Mouse (Mus musculus): ENCODE measurements around the gene Mknk2. TPM values are rescaled to one million over a fixed set of nuclear protein-coding genes. Genes with fewer than 3 reads are reported as not detected.
A peak's percentile ranks its signal among the peaks of the same experiment; 100 is the strongest.

Mknk2 gene
- polyA plus RNA-seq, 1 experiment, result 163 TPM

DNA sequence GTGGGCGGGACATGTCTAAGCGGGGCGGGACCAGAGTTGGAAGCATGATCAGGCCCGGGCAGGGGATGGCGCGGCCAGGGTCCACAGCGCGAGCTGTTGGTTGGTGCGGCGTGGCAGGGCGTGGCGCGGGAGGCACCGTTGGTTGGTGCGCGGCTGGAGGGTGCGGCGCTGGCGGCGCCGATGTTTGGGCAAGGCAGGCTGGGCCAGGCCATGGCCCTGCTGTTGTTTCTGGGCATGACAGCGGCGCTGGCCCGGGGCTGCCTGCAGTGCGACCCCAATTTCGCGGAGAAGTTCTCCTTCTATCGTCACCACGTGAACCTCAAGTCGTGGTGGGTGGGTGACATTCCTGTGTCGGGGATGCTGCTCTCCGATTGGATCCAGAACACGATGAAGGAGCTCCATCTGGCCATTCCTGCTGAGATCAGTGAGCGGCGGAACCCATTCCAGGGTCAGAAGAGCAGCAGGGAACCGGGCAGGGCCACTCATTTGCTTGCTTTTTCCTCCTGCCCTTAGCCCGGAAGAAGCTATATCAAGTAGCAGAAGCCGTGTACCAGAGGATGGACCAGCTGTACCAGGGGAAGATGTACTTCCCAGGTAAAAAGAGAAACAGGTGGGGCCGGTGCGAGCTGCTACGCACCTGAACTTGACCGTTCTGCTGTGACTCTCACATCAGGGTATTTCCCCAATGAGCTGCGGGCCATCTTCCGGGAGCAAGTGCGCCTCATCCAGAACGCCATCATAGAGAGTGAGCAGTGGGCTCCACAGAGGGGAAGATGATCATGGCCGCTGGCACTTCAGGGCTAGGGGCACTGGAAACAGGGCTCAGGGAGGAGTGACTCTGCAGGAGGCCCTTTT, 24.9 kb upstream of the Mknk2 start:
- WGBS, result 3% methylated on average over 47 of the region's 47 CpGs
- Histone ChIP-seq H3K4me1 (ENCODE audit: control insufficient read depth, insufficient read depth, low read length) (peaks cover 9% of the 10 kb centered on the region; the same call in 1 of the 2 replicates), H3K27me3 (replicated peaks; ENCODE audit: control insufficient read depth, insufficient read depth, low read length) (no peaks in the 10 kb centered on the region), H3K4me3 (ENCODE audit: insufficient read depth, low read depth, low read length) (peak overlapping the region; percentile 62), H3K27ac (ENCODE audit: insufficient read depth, low read depth, low read length) (peak overlapping the region; percentile 68; the same call in 1 of the 2 replicates), H3K36me3 (ENCODE audit: control insufficient read depth, insufficient read depth, low read length) (no peaks in the 10 kb centered on the region; the same call in 1 of the 2 replicates)
- DNase-seq, result peak; percentile 98
- TF ChIP-seq POLR2A (IDR thresholded peaks at IDR 0.05; ENCODE audit: low read depth, low read length) (peak; percentile 9), CTCF (conservative IDR thresholded peaks at IDR 0.05; ENCODE audit: insufficient read depth, insufficient read length, low read depth, low read length) (no peak)

GRCm38 (mm10) chr10:80701721-80702535, 24.0 kb upstream of the Mknk2 start, which contains the start of the genes Mob3a and Izumo4:
TSS of gene Mob3a (minus strand) at chr10:80701977.
TSS of gene Izumo4 (plus strand) at chr10:80702184.
- no peaks in the 10 kb centered on the region for H3K27me3 ChIP-seq (replicated peaks; ENCODE audit: control insufficient read depth, insufficient read depth, low read length)
- H3K4me3 ChIP-seq (ENCODE audit: insufficient read depth, low read depth, low read length), result peak within 1 kb of the TSS; percentile 68
- DNase-seq, result peak; percentile 100
- peak within 1 kb of the TSS; percentile 68; the same call in 1 of the 2 replicates for H3K27ac ChIP-seq (ENCODE audit: insufficient read depth, low read depth, low read length)
- TF ChIP-seq POLR2A (IDR thresholded peaks at IDR 0.05; ENCODE audit: low read depth, low read length), result no peak
- no peak for TF ChIP-seq CTCF (conservative IDR thresholded peaks at IDR 0.05; ENCODE audit: insufficient read depth, insufficient read length, low read depth, low read length)
- no peaks in the 10 kb centered on the region for H3K36me3 ChIP-seq (ENCODE audit: control insufficient read depth, insufficient read depth, low read length)
- WGBS, result under 1% methylated on average over 58 of the region's 59 CpGs
- peaks cover 9% of the 10 kb centered on the region; the same call in 1 of the 2 replicates for H3K4me1 ChIP-seq (ENCODE audit: control insufficient read depth, insufficient read depth, low read length)

- 39% methylated on average over 4 of the region's 4 CpGs for WGBS
- Histone ChIP-seq H3K36me3 (ENCODE audit: control insufficient read depth, insufficient read depth, low read length) (no peaks in the 10 kb centered on the region), H3K4me1 (ENCODE audit: control insufficient read depth, insufficient read depth, low read length) (peaks cover 21% of the 10 kb centered on the region), H3K4me3 (ENCODE audit: insufficient read depth, low read depth, low read length) (no peak overlapping the region), H3K27ac (ENCODE audit: insufficient read depth, low read depth, low read length) (no peak overlapping the region), H3K27me3 (replicated peaks; ENCODE audit: control insufficient read depth, insufficient read depth, low read length) (no peaks in the 10 kb centered on the region)
- no peak for TF ChIP-seq CTCF (conservative IDR thresholded peaks at IDR 0.05; ENCODE audit: insufficient read depth, insufficient read length, low read depth, low read length)
- no peak for TF ChIP-seq POLR2A (IDR thresholded peaks at IDR 0.05; ENCODE audit: low read depth, low read length)
- DNase-seq, result no peak
Measured at GRCm38 (mm10) chr10:80700732-80701131, 22.8 kb upstream of the Mknk2 start.

- no peak for TF ChIP-seq CTCF (conservative IDR thresholded peaks at IDR 0.05; ENCODE audit: insufficient read depth, insufficient read length, low read depth, low read length)
- WGBS, result 85% methylated on average over 7 of the region's 7 CpGs
- no peak overlapping the region for H3K4me3 ChIP-seq (ENCODE audit: insufficient read depth, low read depth, low read length)
- no peaks in the 10 kb centered on the region for H3K36me3 ChIP-seq (ENCODE audit: control insufficient read depth, insufficient read depth, low read length)
- no peak for DNase-seq
- H3K27me3 ChIP-seq (replicated peaks; ENCODE audit: control insufficient read depth, insufficient read depth, low read length), result no peaks in the 10 kb centered on the region
- H3K27ac ChIP-seq (ENCODE audit: insufficient read depth, low read depth, low read length), result no peak overlapping the region
- peaks cover 25% of the 10 kb centered on the region for H3K4me1 ChIP-seq (ENCODE audit: control insufficient read depth, insufficient read depth, low read length)
Measured at GRCm38 (mm10) chr10:80700038-80700504, 22.2 kb upstream of the Mknk2 start.

DNA sequence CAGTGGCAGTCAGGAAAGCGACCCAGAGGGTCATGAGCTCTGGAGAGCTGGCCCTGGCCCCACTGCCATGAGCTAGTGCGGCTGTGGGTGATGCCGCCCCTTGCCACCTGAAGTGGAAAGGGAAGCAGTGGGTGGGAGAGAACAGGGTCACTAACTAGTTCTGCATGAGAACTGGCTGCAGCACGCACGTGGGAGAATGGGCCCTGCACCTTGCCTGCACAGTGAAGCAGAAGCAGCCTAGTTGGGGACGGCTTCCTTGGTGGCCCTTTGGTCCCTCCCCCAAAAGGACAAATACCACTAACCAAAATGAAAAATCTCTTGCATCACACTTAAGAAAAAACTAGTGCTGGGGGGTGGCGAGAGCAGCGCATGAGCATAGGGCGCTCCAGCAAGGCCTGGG, 20.7 kb upstream of the Mknk2 start:
- no peaks in the 10 kb centered on the region for H3K27me3 ChIP-seq (replicated peaks; ENCODE audit: control insufficient read depth, insufficient read depth, low read length)
- no peak overlapping the region for H3K27ac ChIP-seq (ENCODE audit: insufficient read depth, low read depth, low read length)
- no peak overlapping the region for H3K4me3 ChIP-seq (ENCODE audit: insufficient read depth, low read depth, low read length)
- DNase-seq, result no peak
- WGBS, result 88% methylated on average over 9 of the region's 9 CpGs
- H3K4me1 ChIP-seq (ENCODE audit: control insufficient read depth, insufficient read depth, low read length), result peaks cover 35% of the 10 kb centered on the region
- no peaks in the 10 kb centered on the region for H3K36me3 ChIP-seq (ENCODE audit: control insufficient read depth, insufficient read depth, low read length)
- TF ChIP-seq CTCF (conservative IDR thresholded peaks at IDR 0.05; ENCODE audit: insufficient read depth, insufficient read length, low read depth, low read length) (no peak), POLR2A (IDR thresholded peaks at IDR 0.05; ENCODE audit: low read depth, low read length) (no peak)

DNA sequence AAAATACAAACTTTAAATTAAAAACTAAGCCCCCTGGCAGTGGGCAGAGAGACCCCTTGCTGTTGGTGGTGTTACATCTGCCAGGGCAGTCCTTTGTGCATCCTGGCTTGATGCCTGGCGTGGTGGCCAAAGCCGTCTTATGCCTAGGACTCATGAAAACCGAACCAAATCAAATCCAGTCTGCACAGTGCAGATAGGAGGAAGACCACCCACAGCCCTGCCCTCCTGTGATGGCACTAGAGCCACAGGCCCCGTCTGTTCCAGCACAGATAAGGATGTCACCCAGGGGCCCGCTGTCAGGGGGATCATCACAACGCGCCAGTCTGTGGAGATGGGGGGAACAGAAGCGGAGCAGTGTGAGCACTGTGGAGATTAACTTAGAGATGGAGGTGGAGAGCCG, 19.9 kb upstream of the Mknk2 start:
- Histone ChIP-seq H3K4me1 (ENCODE audit: control insufficient read depth, insufficient read depth, low read length) (peaks cover 38% of the 10 kb centered on the region), H3K4me3 (ENCODE audit: insufficient read depth, low read depth, low read length) (no peak overlapping the region), H3K27ac (ENCODE audit: insufficient read depth, low read depth, low read length) (no peak overlapping the region), H3K36me3 (ENCODE audit: control insufficient read depth, insufficient read depth, low read length) (no peaks in the 10 kb centered on the region), H3K27me3 (replicated peaks; ENCODE audit: control insufficient read depth, insufficient read depth, low read length) (no peaks in the 10 kb centered on the region)
- no peak for TF ChIP-seq CTCF (conservative IDR thresholded peaks at IDR 0.05; ENCODE audit: insufficient read depth, insufficient read length, low read depth, low read length)
- TF ChIP-seq POLR2A (IDR thresholded peaks at IDR 0.05; ENCODE audit: low read depth, low read length), result no peak
- 92% methylated on average over 9 of the region's 9 CpGs for WGBS
- DNase-seq, result no peak

All from kidney, adult 2 months (tissue).